Mouse (Mus musculus) heart, embryonic 16.5 days (tissue): ENCODE measurements around the gene Cnot10. TPM values are rescaled to one million over a fixed set of nuclear protein-coding genes. Genes with fewer than 3 reads are reported as not detected.

ENCODE experiments used
- polyA plus RNA-seq: library from polyadenylated mRNA; unstranded; fragments of >200 nt; fragmentation: Nextera tagmentation; extraction: Ambion mirVana; gene quantifications from 2 replicates; pipeline ENCODE4 v1.2.1, GENCODE M21; 2015

Cnot10 gene
- polyA plus RNA-seq, 1 experiment from 2014 or later: 41.4 TPM

Other genes with a start within 250 kb of the Cnot10 start
- 131 and 138 TPM in 2 replicates for gene Crtap, start 249.5 kb downstream of the Cnot10 start, polyA plus RNA-seq
- 41.9 and 42.5 TPM in 2 replicates for gene Glb1, start 239.1 kb downstream of the Cnot10 start, polyA plus RNA-seq
- gene Tmppe, start 239.1 kb downstream of the Cnot10 start, polyA plus RNA-seq: 8.2 and 10.0 TPM in 2 replicates
- 0.35 and 0.87 TPM in 2 replicates for gene Ccr4, start 135.3 kb downstream of the Cnot10 start, polyA plus RNA-seq
- 0.87 and 1.3 TPM in 2 replicates for gene C130032M10Rik, start 124.5 kb downstream of the Cnot10 start, polyA plus RNA-seq
- gene Trim71, start 75.8 kb downstream of the Cnot10 start, polyA plus RNA-seq: 0.03 and 0.05 TPM in 2 replicates
- 69.2 and 76.0 TPM in 2 replicates for gene Dync1li1, start 48.6 kb upstream of the Cnot10 start, polyA plus RNA-seq
- gene Cmtm6, start 90.9 kb upstream of the Cnot10 start, polyA plus RNA-seq: 51.0 and 51.6 TPM in 2 replicates
- 130 and 138 TPM in 2 replicates for gene Cmtm7, start 141.7 kb upstream of the Cnot10 start, polyA plus RNA-seq
- gene Cmtm8, start 204.0 kb upstream of the Cnot10 start, polyA plus RNA-seq: 16.0 and 25.0 TPM in 2 replicates